Mouse (Mus musculus): ENCODE measurements around the gene Lsamp.
"Not testable (repeated sequence)": the region's sequence is repeated elsewhere in the genome, so short reads cannot be mapped to it uniquely, and the experiment has no call there.

Gene Lsamp

DNA sequence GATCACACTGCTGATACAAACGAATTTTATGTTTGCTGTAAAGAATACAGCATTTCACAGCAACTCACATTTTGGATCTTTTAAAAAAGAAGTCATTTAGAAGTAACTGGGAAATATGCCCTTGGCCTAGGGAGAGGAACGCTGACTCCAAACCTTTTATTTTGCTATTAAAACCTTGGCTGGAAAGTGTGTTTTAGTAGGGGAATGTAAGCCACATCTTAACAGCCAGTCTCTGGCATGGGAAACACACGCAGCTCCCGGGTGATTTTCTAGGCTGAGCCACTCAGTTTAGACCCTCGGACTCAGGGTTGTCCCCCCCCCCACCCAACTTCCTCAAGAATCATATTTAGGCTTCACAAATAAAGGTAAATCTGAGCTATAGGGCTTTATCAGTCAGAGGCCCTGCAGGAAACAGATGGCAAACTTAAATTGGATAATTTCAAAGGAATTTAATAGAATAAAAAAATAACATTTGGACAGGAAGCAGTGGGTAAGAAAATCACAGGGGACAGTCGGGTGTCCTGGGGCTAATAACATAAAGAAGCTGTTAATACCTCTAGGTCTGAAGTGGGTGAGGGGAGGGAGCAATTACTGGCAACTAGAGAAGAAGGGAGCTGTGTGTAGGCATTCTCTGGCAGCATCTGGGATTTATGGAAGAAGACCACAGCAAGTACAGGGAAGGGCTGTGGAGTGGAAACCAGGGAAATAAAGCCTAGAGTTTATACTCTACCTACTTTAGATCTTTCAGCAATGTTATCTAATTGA is 1933.1 kb downstream of the Lsamp start:
- in situ Hi-C loops (cut with MboI, MseI) = no loop called here

DNA sequence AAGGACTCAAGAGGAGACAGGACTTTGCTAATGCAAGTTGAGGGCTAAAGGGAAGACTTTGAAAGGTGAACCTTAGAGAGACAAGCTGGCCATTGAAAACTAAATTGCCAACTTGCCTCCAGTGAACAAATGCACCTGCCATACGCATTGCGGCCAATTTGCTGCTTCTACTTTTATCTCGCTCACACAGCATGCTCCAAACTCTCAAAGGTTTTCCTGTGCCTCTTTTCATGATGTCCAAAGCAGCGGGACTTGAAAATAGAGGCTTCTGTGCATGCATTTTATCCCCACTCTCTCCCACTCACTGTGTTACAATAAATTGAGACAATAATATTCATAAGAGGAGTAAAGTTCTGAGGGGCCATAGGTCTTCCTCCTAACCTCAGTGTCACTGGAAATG is 1945.4 kb downstream of the Lsamp start:
- in situ Hi-C loops (cut with MboI, MseI) = no loop called here

DNA sequence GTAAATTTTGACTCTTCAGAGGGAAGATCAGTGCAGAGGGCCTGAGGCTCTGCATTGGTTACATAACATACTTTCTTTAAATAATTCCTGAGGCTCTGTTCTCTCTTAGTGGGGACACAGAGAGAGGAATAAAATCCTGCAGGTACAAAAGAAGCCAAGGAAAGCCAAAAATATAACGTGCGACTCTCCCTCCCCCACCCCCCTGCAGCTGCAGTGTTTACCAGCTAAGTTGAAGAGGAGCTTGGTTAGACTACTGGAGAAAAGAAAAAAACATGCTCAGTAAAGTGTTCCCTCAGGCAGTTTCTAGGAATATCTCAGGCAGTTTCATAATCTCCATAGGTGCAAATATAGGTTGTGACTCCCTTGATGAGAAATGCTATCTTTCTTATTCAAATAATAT is 1951.5 kb downstream of the Lsamp start:
- in situ Hi-C loops (cut with MboI, MseI) = no loop called here

DNA sequence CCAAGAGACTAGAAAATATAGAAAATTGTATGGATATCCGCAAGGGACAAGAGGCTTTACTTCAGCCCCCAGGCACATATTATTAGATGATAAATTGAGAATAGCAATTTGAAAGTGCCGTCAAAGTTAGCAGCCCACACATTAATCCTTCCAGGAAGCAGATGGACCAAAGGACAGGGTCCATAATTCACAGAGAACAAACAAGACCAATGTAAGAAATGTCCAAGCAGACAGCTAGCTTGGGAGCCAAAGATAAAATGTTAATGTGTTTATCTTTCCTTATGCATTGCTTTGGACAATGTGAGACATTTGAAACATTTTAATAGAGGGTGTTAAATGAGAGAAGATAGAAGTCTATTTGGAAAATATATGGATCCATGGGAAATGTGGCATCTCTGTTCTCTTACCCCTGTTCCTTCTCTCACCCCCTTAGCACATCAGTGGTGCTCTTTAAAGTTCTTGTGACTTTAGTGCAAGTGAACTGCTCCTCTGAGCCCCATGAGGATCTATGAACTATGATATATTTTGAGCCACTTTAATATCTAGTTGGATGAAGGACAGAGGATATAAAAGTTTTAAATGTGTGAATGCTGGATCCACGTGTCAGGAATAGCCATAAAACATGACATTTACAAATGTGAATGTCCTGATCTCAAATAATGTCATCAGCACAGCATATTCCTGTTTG is 1952.9 kb downstream of the Lsamp start:
- in situ Hi-C loops (cut with MboI, MseI) = no loop called here

DNA sequence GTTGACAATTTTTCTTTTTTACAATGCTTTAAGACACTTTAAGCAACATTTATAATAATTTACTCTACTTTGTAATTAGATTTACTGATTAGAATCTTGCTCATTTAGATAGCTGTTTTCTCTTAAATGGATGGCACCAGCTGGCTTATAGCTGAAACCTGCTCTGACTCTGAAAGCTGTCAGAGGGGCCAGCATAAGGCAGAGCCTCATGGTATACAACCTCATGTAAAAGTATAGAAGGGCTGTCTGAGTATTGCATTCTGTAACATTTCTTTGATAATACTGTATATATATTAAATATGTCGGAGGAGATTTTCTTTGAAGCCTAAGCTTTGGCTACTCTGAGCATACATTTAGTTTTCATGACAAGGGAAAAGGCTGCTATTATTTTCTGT is 1953.4 kb downstream of the Lsamp start:
- in situ Hi-C loops (cut with MboI, MseI) = no loop called here

DNA sequence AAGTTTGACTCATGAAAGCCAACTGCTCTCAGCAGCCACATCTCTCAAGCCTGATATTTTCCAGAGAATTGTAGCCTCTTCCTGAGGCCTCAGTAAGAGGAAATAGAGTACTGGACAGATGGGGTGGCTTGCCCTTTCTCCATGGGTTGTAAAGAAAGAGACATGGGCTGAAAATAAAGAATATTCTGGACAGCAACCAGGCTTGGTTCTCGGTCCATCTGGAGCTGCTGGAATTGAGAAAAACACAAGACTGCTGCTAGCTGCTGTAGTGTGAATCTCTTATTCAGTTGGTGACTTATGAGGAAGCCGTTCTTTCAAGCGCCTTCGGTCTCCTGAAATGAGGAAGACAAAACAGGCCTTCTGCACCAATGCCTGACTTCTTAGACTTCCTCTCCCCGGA is 1954.1 kb downstream of the Lsamp start:
- in situ Hi-C loops (cut with MboI, MseI) = no loop called here

DNA sequence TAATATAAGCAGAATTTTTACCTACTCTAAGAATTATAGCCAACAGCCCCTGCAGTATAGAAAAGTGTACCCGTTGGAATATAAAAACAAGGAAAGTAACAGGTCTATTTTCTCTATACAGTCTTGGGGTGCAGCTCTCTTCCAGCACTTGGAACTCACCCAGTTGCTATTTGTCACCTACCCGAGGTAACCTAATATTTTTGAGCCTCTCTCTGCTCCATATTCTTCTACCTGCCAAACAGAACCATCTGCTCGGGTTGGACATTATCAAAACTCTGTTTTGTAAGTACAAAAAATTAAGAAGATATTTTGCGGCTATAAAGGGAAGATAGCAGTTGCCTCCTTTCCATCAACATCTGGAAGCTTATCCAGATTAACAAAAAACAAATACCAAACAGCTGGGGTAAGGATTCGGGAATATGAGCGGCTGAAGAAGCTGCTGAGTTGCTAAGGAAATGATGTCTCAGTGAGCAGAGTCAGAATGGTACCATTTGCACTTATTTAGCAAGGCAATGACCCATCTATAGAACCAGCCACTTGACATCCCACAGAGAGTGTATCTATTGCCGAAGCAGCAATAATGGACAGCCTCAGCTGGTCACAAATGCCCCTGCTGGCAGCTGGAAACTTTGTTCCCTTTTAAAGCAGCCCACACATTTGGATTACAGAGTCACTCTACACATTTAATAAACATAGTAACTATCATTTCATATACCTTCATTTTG is 1957.6 kb downstream of the Lsamp start:
- in situ Hi-C loops (cut with MboI, MseI) = no loop called here

DNA sequence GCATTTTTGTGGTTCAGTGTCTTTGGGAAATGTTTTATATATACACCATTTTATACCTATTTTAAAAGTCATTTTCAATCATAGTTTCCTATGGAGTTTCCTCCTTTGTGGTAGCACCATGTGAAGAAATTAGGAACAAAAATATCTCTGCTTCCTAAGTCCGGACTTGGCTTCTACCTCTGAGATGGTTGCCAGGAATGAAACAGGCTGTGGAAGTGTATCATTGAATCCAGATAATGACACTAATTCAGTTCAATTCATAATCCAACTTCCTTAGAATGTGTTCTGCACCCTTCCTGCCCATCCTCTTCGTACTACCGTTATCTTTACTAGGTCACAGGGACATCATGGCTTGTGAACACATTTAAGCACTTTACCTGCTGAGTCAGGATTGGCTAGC is 1973.7 kb downstream of the Lsamp start:
- in situ Hi-C loops (cut with MboI, MseI) = no loop called here

DNA sequence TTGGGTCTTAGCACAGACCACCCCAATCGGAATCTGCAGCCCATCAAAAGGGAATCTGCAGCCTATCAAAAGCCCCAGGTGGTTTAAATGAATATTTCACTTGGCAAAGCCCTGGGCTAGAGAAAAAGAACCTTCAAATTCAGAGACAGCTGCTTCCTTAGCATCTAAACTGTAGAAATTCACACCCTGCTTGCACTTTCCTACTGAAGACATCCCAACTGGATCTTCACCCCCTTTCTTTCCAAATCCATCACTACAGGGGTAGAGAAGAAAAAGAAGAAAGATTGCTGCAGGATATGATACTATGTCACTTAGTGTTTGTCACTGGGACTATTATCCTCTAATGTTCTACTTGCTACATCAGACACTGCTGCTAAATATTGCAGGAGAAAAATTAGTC is 1981.5 kb downstream of the Lsamp start:
- in situ Hi-C loops (cut with MboI, MseI) = no loop called here

DNA sequence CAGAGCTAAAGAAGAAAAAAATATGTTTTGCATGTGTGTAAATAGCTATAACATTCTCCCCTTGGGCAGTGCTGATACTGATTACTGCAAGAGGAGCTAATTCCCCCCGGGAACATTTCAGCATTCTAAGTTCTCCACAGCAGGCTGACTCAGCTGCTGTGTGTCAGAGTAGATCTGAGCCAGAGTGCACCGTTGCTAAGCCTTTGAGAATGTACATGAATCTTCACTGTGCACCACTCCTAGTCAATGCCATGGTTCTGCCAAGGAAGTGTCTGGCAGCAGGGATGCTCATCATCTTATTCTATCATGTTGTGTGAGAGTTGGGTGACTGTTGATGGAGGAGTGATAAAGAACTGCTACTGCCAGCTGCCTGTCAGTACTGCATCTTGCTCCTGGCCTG is 1985.1 kb downstream of the Lsamp start:
- in situ Hi-C loops (cut with MboI, MseI) = no loop called here

DNA sequence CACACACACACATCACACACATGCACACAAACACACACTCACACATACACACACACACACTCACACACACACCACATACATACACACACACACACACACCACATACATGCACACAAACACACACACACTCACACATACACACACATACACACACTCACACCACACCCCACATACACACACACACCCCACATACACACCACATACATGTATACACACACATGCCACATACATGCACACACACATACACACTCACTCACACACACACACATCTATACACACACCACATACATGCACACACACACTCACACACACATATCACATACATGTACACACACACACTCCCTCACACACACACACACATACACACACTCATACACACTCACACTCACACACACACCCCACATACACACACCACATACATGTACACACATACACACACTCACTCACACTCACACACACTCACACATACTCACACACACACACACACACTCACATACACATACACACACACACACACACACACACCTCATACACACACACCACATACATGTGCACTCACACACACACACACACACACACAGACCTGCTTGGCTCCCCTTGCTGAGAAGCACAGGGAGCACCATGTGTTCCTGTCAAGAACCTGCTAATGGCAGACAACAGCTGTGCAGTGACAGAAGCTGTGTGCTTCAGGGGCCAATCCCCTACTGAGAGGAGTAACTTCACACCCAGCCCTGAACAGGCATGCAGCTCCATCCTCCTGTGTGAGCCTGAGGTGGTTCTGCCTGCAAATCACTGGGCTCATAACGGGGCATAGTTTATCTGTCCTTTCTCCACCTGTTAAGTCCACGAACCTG is 1990.9 kb downstream of the Lsamp start:
- in situ Hi-C loops (cut with MboI, MseI) = no loop called here

DNA sequence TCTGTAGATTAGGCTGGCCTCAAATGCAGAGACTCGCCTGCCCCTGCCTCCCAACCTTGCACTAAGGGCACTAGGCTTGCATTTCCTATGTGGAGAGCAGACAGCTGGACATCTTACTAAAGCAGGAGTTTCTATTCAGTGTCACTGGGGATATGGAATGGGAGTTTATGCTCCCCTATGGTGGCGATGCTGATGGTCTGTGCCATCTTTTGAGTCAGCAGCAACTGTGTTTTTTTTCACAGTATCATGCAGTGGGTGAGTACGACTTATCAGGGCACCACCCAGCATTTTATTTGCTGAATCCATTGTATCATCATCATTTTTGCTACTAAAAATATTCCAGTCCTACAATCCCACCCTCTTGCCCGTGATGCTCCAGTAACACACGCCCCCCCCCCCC is 1992.7 kb downstream of the Lsamp start:
- in situ Hi-C loops (cut with MboI, MseI) = no loop called here

DNA sequence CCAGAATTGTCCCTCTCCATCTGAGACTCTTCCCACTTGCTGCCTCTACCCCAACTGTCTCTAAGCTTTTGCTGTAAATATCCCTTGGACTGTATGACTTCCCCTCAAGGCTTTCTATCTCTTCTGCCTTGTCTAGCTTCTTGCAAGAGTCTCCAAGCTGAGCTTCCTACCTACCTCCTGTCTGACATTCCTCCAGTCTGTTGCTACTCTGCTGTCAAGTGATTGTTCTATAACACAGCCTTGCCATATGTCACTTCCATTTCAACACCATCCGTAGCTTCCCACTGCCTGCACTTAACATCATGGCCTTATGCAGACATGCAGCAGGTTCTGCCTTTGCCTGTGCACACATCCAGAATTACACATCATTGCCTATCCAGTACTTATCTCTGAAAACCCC is 2012.8 kb downstream of the Lsamp start:
- in situ Hi-C loops (cut with MboI, MseI) = no loop called here

DNA sequence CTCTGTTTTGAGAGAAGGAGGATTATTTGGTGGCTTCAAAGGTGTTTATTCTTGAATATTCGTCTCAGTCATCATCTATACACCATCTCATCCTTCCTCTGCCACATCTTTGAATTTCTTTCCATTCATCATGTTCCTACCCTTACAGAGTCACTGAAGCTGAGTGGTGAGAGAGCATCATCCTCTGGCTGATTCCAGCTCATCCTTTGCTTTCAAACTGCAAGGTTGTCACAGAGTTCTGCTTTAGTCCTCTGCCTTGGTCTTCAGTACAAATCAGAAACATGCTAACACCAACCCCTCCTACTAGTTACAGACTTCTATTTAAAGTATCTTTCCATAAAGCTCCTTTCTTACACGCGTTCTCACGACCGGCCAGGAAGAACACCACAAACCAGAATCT is 2018.8 kb downstream of the Lsamp start:
- in situ Hi-C loops (cut with MboI, MseI) = no loop called here

DNA sequence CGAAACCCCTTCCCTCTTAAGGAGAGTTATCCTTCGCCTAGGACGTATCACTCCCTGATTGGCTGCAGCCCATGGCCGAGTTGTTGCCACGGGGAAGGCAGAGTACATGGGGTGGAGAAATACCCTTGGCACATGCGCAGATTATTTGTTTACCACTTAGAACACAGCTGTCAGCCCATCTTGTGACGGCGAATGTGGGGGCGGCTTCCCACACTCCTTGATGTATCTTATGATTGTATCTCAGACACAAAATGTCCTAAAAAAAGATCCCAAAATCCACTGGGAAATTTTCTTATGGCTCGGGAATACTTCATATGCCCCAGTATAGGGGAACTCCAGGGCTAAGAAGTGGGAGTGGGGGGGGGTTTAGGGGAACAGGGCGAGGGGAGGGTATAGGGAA is 2019.3 kb downstream of the Lsamp start:
- in situ Hi-C loops (cut with MboI, MseI) = not testable (repeated sequence)

DNA sequence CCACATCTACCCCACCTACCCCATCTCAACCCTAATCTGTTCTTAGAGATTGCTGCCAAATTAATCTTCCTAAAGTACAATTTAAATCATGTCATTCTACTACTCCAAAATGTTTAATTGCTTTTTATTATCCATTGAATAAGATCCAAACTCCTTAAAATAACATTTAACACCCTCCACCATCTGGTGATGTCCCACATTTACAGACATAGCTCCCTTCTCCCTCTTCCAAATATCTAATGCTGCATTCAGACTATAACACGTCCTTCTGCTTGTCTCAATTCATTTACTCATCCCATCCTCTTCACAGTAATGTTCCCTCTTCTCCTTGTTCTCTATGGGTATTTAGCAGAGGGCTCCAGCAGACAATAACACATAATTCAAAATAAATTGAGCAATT is 2020.0 kb downstream of the Lsamp start:
- in situ Hi-C loops (cut with MboI, MseI) = no loop called here

DNA sequence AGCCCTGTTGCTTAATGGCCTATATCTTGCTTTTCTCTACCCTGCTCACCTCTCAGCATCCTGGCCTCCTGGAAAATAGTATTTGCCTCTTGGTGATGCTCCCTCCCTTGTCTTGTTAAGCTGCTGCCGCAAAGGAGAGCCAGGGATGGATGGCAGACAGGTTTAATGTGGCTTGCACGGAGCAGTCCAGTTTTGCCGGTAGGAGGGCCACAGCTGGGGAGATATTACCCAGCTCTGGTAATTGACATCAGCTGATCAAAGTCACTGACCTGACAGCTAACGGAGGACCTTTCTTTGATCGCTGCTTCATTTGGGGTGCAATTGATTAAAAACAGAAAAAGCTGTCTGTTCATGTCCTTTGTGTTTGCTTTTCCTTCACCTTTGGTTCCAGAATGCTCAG is 2030.8 kb downstream of the Lsamp start:
- in situ Hi-C loops (cut with MboI, MseI) = no loop called here

DNA sequence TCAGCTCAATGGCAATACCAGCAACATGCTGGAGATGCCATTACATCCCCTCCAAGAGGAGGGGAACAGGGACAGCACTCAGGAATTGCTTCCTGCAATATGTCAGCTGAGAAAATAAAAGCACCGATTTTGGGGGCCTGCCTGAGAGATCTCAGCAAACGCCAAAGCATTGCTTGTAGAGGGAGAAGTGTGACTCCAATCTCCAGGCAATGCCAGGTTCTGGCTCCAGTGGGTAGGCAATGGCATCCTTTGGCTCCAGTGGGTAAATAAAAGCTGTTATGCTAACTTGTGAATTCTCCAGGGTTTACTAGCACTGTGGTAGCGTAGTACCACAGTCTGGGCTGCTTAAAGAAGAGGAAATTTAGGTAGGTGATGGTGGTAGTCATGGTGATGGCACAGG is 2031.3 kb downstream of the Lsamp start:
- in situ Hi-C loops (cut with MboI, MseI) = no loop called here

DNA sequence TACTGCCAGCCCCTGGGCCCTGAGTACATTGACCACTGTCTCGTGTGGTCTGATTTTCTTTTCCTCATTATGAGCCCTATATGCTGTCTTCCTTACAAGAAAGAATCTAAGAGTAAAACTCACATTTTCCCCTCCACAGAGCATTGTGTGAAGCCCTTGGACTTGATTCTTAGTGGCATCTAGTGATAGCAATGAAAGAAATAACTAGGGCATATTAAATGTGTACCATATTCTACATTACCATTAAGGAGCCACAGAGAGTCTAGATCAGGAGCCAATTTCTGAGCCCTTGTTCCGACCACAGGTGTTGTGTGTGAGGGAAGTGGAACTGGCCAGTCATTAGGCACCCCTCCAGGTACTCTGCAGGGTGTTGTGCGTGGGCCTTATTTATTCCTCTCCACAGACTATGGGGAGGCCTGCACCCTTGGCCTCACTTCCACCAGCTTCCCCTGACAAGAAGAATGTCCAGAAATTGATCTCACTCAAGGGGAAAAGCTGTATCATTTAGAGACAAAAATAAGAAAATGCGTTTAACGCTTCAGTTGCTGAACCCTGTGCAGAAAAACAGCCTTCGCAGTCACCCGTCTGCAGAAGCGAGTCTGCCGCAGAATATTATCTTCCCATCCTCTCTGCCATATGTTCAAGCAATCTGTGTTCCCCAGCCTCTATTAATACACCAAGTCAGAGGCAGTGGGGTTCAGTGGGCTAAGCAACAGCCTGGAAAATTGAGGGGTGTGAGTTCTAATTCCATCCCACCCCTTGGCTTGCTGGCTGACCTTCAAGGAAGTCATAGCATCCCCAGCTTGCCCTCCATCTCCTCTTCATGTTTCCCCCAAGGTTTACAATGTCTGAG is 2032.9 kb downstream of the Lsamp start:
- in situ Hi-C loops (cut with MboI, MseI) = no loop called here

DNA sequence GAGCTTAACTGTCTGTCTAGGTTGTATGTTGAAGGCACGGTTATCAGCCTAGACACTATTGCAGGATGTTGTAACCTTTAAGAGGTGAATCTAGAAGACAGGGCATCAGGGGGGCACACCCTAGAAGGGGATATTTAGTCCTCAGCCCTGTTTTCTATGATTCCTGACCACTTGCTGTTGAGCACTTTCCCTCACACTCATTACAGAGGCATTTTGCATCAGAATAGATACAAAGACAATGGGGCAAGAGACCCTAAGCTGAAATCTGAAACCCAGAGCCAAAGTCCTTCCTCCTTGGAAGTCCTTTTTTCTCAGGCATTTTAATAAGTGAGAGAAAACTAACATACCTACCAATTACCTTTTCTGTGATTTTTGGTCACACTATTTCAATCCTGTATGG is 2038.4 kb downstream of the Lsamp start:
- in situ Hi-C loops (cut with MboI, MseI) = no loop called here

DNA sequence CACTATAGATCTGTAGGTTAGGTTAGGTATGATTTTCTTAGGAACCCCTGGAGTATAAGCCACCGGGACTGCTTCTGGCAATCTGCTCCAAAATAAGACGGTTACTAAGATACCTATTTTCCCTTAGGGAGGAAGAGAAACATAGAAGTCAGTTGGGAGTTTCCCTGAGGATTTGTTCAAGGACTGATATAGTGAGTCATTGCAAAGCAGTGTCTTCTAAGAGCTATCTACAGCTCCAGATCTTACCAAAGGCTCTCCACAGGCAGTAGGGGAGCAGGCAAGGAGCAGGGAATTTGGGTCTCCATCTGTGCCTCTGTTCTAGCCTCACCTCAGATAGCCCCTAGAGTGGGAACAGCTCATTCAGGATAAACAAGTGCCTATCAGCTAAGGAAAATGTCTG is 2047.9 kb downstream of the Lsamp start:
- in situ Hi-C loops (cut with MboI, MseI) = no loop called here

Measured in T-helper 2 cell (primary cell).